Mouse (Mus musculus) brain, embryonic 14.5 days (tissue): ENCODE data around the gene Capn2. TPM values are rescaled to one million over a fixed set of nuclear protein-coding genes. Genes with fewer than 3 reads are reported as not detected.

Experiments
- DNase-seq: peaks from one replicate; pipeline ENCODE4 v3.0.0-alpha.2; 2011; ENCODE audit warnings: low read depth
- CTCF ChIP-seq: fragments of 200-500 bp; IDR thresholded peaks from 2 replicates; pipeline ENCODE4 v1.5.1; 2012; ENCODE audit warnings: inconsistent platforms, mild to moderate bottlenecking, moderate library complexity, borderline replicate concordance; ENCODE audit not compliant: insufficient read depth, insufficient read length; ENCODE audit errors: extremely low read depth
- POLR2A ChIP-seq: fragments of 200-500 bp; IDR thresholded peaks from 2 replicates; pipeline ENCODE4 v1.6.1; 2012; ENCODE audit warnings: mild to moderate bottlenecking, inconsistent platforms, borderline replicate concordance; ENCODE audit not compliant: poor library complexity, insufficient read depth, insufficient read length, severe bottlenecking; ENCODE audit errors: extremely low read depth
- polyA plus RNA-seq: library from polyadenylated mRNA; depleted of rRNA; stranded (reverse); fragments of >200 nt; gene quantifications from 2 replicates; pipeline ENCODE4 v1.2.3, GENCODE M21; 2012

Gene Capn2
- polyA plus RNA-seq, 1 experiment, result 56.5 TPM

DNA sequence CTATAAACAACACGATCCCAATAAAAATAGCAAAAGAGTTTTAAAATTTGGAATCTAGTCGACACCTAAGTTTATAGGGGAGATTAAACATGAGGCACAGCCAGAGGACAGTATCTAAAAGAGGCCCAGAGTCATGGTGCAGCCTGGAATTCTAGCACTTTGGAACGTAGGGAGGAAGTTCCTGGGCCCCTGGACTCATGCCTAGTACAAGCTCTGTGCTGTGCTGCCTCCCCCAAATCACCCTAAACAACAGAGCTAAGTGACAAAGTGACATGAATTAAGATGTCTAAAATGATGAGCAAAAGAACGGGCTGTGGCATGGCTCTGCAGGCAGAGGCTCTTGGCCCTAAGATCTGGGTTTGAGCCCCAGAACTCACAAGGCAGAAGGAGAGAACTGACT lies 19.7 kb downstream of the Capn2 start:
- no peak for TF ChIP-seq CTCF
- no peak for TF ChIP-seq POLR2A
- DNase-seq, result no peak

DNA sequence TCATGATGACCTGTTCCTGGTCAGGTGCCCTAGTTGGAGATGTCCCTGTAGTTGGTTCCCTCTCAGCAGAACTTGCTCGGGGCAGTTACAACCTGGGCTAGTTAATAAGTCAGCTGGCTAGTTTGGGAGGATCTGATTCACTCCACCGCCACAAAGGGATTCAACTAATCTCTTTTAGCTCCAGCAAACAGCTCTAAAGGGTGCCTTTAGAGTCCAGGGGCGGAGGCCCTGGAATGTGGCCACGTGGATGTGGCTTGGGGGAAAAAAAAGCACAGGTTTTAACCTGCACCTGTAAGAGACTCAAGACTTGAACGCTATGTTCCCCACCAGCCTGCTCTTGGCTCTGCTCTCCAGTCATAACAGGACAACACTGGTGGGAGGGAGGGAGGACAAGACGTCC lies 20.7 kb downstream of the Capn2 start:
- no peak for DNase-seq
- TF ChIP-seq POLR2A (no peak), CTCF (no peak)

DNA sequence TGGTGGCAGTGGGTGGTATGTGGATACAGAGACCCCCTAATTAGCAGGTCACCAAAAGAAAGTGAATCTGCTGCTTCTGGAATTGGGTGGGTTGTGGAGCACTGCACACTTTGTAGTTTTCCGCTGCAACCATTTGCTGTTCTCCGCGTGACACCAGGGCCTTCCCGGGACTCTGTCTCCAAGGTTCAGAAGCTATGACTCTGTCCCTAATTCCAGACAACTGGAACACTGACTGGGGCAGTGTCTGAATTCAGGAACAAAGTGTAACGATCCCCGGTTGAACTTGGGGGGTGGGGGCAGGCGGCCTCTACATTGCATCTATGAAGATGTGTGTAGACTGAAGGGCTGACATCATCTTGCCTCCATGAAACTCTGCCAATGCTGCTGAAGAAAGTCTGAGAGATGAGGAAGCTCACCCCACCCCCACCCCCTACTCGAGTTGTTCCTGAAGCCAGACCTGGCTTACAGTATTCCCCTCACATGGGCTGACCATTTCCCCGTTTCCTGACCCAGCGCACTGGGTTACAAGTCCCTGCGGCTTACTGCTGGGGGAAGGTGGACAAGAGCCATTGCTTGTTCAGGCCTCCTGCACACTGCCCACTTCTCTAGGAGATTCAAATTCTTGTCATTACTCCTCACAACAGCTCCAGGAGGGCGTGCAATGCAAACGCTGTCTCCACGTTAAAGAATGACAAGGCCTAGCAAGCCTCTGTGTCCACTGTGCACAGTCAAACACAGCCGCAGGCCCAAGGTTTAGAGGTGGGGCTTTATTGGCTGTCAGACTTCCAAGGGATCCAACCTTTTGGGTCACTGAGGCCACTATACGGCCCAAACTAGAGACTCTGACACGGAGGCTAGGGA lies 22.9 kb downstream of the Capn2 start:
- TF ChIP-seq POLR2A (no peak), CTCF (no peak)
- DNase-seq, result no peak

DNA sequence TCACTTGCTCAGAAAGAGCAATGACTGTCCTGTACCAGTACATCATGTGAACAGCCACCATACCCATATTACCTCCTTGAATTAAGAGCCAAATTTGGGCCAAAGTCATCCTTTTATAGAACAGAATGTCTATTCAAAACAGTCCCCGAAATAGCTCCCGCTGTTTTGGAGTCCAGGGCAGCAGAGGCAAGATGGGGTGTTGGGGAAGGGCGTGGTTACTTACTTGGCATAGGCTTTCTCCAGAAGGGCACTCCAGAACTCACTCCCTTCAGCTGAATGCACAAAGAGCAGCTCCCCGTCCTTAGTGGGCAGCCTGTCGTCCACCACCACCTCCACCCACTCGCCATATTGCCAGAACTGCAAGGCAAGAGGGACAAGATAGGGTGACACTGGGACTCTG lies 25.6 kb downstream of the Capn2 start:
- no peak for DNase-seq
- TF ChIP-seq POLR2A, result no peak
- no peak for TF ChIP-seq CTCF

DNA sequence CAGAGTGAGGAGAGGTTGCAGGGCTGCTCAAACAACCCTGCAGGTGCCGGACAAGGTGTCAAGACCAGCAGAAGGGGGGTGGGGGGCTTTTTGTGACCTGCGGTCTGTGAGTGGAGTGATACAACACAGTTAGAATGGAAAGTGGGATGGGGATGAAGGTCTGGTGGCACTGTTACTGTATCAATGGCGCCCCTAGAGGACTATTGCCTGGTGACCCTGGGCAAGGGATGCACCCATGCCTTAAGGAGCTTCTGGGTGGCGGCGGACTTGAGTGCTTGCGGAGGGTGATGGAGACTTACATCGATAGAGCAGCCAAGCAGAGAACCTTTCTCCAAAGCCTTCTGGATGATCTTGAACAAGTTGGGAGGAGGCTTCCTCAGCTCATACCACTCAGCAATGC lies 26.8 kb downstream of the Capn2 start:
- TF ChIP-seq CTCF (peak; percentile 28; the same call in 1 of the 2 replicates), POLR2A (no peak)
- DNase-seq, result peak; percentile 9

DNA sequence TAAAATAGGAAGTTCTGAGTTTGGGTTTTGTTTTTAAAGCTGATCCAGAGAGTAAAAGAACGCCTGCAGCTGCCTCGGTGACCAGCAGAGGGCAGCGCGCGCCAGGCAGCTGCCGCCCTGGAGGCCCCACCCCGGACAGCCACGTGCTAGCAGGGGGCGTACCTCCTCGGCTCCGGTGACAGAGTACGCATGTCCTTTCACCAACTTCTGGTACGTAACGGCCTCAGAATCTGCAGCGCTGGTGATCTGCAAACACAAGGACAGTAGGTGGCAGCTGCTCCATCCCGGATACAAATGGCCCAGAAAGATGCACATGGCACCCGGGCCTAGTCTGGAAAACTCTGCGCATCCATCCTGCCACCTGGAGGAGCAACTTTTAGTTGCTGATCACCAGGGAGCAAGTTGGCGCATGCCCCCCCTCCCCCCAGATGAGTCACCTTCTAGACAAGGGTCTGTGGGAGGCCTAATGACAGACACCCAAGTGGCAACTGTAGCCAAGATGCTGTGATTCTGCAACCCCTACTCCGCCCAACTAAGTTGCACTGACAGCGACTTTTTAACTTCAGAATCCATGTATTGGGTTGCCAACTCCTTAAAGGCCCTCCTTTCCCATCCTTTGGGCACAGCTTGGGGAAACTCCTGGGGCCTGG lies 27.5 kb downstream of the Capn2 start:
- peak; percentile 97 for DNase-seq
- TF ChIP-seq POLR2A, result no peak
- TF ChIP-seq CTCF, result peak; percentile 93

DNA sequence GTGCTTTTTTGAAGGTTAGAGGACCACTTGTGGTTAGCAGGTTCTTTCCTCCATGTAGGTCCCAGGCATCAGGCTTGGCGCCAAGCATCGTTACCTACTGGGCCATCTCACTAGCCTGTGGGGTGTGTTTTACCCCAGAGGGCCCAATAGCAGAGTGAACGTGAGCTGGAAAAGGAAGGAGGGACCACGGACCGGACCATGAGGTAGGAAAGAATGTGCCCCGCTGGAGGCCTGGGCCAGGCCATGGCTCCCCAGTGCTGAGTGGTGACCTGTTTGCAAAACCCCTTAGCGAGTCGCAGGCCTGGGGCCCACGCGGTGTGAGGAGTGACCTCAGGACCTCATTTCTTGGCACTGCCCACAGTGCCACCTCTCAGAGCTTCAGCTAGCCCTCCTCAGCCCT lies 28.9 kb downstream of the Capn2 start:
- TF ChIP-seq POLR2A (no peak), CTCF (no peak)

DNA sequence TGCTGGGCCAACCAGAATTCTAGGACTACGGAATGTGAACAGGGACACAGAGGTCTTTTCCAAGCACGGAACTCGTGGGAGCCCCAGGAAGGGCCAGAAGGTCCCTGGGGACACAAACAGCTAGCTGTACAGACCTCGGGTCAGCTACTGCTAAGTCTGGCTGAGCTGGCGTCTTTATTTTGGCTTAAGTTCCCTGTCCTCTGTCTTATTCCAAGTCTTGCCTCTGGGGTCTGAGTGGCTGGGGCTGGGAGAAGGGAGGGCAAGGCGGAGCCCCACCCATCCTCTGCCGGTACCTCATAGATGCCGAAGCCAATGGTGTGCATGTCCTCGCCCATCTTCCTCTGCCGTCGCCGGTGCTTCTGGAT lies 33.5 kb downstream of the Capn2 start:
- DNase-seq, result no peak
- TF ChIP-seq POLR2A (no peak), CTCF (no peak)

More for the DNA sequence above, 28.9 kb downstream of the Capn2 start:
- no peak for DNase-seq

DNA sequence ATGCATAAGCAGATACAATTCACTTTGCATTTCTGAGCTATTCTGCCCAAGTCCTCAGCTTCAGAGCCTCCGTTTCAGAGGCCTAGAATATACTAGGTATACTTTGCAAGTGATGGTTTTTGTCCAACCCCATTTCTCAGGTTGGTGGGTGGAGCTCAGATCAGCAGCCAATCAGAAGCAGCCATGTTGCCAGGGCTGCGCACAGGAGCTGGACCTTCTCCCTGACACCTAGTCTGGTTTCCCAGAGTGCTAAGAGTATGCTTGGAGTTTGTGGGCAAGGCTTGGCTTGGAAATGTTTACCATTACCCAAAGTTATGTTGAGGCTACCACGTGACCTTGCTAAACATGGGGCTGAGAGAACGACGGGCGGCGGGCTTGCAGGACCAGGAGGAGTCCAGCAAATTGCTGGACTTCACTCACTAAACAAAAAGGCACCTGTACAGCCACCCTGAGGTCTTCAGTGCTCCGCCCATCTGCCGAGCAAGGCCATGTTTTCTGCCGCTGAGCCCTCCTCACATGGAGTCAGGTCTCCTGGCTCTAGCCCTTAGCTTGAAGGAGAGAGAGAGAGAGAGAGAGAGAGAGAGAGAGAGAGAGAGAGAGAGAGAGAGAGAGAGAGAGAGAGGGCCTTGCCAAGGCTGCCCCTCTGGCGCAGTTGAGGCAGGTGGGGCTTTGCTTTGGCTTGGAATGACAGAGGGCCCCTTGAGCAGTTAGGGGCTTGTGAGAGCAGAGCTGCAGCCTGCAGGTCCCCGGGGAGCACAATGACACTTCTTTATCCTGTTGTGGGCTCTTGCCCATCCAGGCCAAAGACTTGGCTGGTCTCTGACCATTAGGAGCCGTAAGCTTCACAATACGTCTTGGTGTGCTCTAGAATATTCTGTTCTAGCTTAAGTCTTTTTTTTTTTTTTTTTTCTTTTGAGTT lies 34.2 kb downstream of the Capn2 start:
- DNase-seq, result no peak
- TF ChIP-seq POLR2A (no peak), CTCF (no peak)

DNA sequence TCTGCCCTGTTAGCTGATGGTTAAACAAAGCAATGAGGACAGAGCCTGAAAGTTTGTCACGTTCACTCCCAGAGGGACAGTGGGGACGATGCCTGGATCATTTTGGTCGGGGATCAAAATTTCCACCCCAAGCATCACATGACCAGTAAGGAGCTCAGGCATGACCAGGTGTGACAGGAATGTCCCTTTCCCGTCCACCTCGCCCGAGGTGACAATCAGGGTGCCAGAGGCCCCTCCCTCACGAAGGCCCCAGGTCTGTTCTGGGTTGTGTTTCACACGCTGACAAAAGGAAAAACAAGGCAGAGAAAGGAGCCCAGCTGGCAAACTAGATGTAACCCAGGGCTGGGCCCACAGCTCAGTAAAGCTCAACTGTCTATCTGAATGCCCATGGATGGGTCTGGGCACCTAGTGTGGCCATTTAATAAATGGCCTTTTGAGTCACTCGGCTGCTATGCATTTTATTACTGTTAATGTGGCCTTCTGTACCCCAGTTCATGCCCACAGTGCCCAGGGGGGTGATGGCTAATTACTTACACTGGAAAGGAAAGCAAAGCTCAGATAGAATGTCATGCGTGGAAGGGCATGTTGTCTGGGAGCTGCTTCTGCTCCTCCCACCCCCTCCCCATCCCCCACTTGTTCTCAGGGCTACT lies 35.6 kb downstream of the Capn2 start:
- no peak for DNase-seq
- TF ChIP-seq POLR2A, result no peak
- no peak for TF ChIP-seq CTCF
